Mouse (Mus musculus) myocyte (in vitro differentiated cells): ENCODE results near the gene Fam193a. TPM values are rescaled to one million over a fixed set of nuclear protein-coding genes. Genes with fewer than 3 reads are reported as not detected.

Experiments
- H3K27me3 ChIP-seq: one replicate; pipeline ENCODE4 v1.6.1; 2011; ENCODE audit not compliant: control insufficient read depth, insufficient read depth, insufficient read length
- H3K36me3 ChIP-seq: one replicate; pipeline ENCODE4 v1.6.1; 2011; ENCODE audit not compliant: control insufficient read depth, insufficient read depth
- H3K4me2 ChIP-seq: one replicate; pipeline ENCODE4 v1.6.1; 2011; ENCODE audit warnings: low read depth, control low read depth
- H3K4me3 ChIP-seq: one replicate; pipeline ENCODE4 v1.5.1; 2011; ENCODE audit warnings: mild to moderate bottlenecking, control low read depth, moderate library complexity
- H3K79me2 ChIP-seq: one replicate; pipeline ENCODE4 v1.6.1; 2011; ENCODE audit not compliant: control insufficient read depth, insufficient read depth
- H3ac ChIP-seq: one replicate; pipeline ENCODE4 v1.6.1; 2011; ENCODE audit not compliant: control insufficient read depth, insufficient read length
- CEBPB ChIP-seq: IDR thresholded peaks from 2 replicates; pipeline ENCODE4 v1.6.1; 2011; ENCODE audit warnings: mild to moderate bottlenecking, moderate library complexity; ENCODE audit not compliant: poor library complexity, insufficient read depth, severe bottlenecking
- E2F4 ChIP-seq: IDR thresholded peaks from one replicate; pipeline ENCODE4 v1.6.1; 2011; ENCODE audit warnings: mild to moderate bottlenecking, control low read depth, moderate library complexity; ENCODE audit not compliant: insufficient read depth
- MAX ChIP-seq: IDR thresholded peaks from one replicate; pipeline ENCODE4 v1.6.1; 2011; ENCODE audit warnings: low read depth, mild to moderate bottlenecking, control low read depth
- MYOD1 ChIP-seq, 3 experiments: IDR thresholded peaks; one replicate each; pipeline ENCODE4 v1.6.1; 2011; ENCODE audit warnings: control low read depth in 2 of 3, low read depth in 2 of 3, mild to moderate bottlenecking in 2 of 3, moderate library complexity in 1 of 3; ENCODE audit not compliant: insufficient read length in 2 of 3, control insufficient read depth in 1 of 3
- MYOG ChIP-seq, 3 experiments: IDR thresholded peaks; one replicate each; pipeline ENCODE4 v1.6.1; 2011; ENCODE audit warnings: control low read depth in 2 of 3, low read depth in 2 of 3, mild to moderate bottlenecking in 2 of 3; ENCODE audit not compliant: insufficient read length in 2 of 3, control insufficient read depth in 1 of 3, insufficient read depth in 1 of 3
- POLR2A ChIP-seq: IDR thresholded peaks from one replicate; pipeline ENCODE4 v1.6.1; 2011; ENCODE audit warnings: low read depth, mild to moderate bottlenecking, control low read depth, moderate library complexity; ENCODE audit not compliant: insufficient read length
- POLR2AphosphoS2 ChIP-seq: IDR thresholded peaks from one replicate; pipeline ENCODE4 v1.6.1; 2011; ENCODE audit warnings: low read depth, control low read depth; ENCODE audit not compliant: insufficient read length
- REST ChIP-seq: IDR thresholded peaks from one replicate; pipeline ENCODE4 v1.6.1; 2011; ENCODE audit warnings: mild to moderate bottlenecking, control low read depth, moderate library complexity; ENCODE audit not compliant: insufficient read depth, insufficient read length
- SRF ChIP-seq: IDR thresholded peaks from one replicate; pipeline ENCODE4 v1.6.1; 2011; ENCODE audit warnings: low read depth; ENCODE audit not compliant: control insufficient read depth, insufficient read length
- TCF12 ChIP-seq: IDR thresholded peaks from one replicate; pipeline ENCODE4 v1.6.1; 2011; ENCODE audit warnings: mild to moderate bottlenecking, control low read depth; ENCODE audit not compliant: poor library complexity, insufficient read depth, severe bottlenecking
- TCF3 ChIP-seq: IDR thresholded peaks from one replicate; pipeline ENCODE4 v1.6.1; 2011; ENCODE audit warnings: low read depth, control low read depth; ENCODE audit not compliant: insufficient read length
- USF1 ChIP-seq: IDR thresholded peaks from one replicate; pipeline ENCODE4 v1.6.1; 2011; ENCODE audit warnings: low read depth, mild to moderate bottlenecking, control low read depth, moderate library complexity
- polyA plus RNA-seq: library from polyadenylated mRNA; unstranded; fragments of >200 nt; fragmentation: generic; extraction: Trizol; gene quantifications from one replicate; pipeline ENCODE4 v1.2.1, GENCODE M21; 2012; ENCODE audit warnings: missing spikeins

The Fam193a gene
- polyA plus RNA-seq, 1 experiment: 12.7 TPM

DNA sequence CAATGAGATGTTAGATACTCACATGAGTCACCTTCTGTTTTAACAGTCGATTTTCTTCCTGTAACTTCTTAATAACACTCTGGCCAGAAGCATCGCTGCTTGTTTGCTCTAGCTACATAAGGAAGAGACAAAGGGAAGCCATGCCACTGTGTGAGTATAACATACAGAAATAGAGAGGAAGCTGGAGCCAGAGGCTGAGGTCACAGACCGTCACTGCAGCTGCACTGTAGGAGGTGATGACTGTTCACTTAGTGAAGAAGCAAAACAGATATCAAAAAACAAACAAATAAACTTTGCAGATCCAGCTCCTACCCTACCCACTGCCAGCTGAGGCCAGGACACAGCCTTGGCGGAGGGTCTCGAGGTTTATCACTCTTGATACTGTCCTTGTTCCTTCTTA lies 131.2 kb downstream of the Fam193a start:
- TF ChIP-seq MYOG (IDR thresholded peaks at IDR 0.05; ENCODE audit: control insufficient read depth in 1 of 3, insufficient read depth in 1 of 3, insufficient read length in 2 of 3, low read depth in 2 of 3) (no peak), REST (no peak), MYOD1 (IDR thresholded peaks at IDR 0.05; ENCODE audit: control insufficient read depth in 1 of 3, insufficient read length in 2 of 3, low read depth in 2 of 3) (no peak), TCF3 (no peak)
- Histone ChIP-seq H3ac (no peak overlapping the region), H3K4me3 (no peak overlapping the region), H3K36me3 (peaks cover 12% of the 10 kb centered on the region), H3K4me2 (no peak overlapping the region), H3K79me2 (no peaks in the 10 kb centered on the region), H3K27me3 (no peaks in the 10 kb centered on the region)

GRCm38 (mm10) chr5:34501588-34501987 lies 131.9 kb downstream of the Fam193a start:
- TF ChIP-seq MYOD1 (IDR thresholded peaks at IDR 0.05; ENCODE audit: control insufficient read depth in 1 of 3, insufficient read length in 2 of 3, low read depth in 2 of 3): no peak
- no peak for TF ChIP-seq MAX
- no peak for TF ChIP-seq USF1
- TF ChIP-seq REST: no peak
- TF ChIP-seq MYOG (IDR thresholded peaks at IDR 0.05; ENCODE audit: control insufficient read depth in 1 of 3, insufficient read depth in 1 of 3, insufficient read length in 2 of 3, low read depth in 2 of 3): no peak
- no peak for TF ChIP-seq TCF3
- no peak for TF ChIP-seq CEBPB
- no peak for TF ChIP-seq SRF
- no peak for TF ChIP-seq POLR2A
- no peak for TF ChIP-seq E2F4
- no peak for TF ChIP-seq POLR2AphosphoS2
- no peak for TF ChIP-seq TCF12
- Histone ChIP-seq H3K79me2 (no peaks in the 10 kb centered on the region), H3ac (no peak overlapping the region), H3K36me3 (peaks cover 7% of the 10 kb centered on the region), H3K4me2 (no peak overlapping the region), H3K27me3 (no peaks in the 10 kb centered on the region), H3K4me3 (no peak overlapping the region)

DNA sequence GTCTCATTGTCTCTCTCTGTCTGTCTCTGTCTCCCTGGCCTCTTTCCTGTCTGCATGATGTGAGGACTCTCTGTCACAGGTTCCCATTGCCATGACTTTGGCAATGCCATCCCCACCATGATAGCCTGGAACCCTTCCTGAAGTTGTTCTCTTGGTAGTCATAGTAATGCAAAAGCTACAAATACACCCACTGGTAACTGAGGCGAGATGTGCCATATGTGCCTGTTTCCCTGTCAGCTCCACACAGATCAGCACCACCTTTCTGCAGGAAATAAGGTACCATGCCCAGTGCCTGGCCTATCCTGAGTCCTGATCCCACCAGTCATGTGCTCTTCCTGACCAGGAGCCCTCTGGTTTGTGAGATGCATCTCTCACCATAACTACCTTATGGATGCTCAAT lies 132.7 kb downstream of the Fam193a start:
- TF ChIP-seq REST (no peak), MYOG (IDR thresholded peaks at IDR 0.05; ENCODE audit: control insufficient read depth in 1 of 3, insufficient read depth in 1 of 3, insufficient read length in 2 of 3, low read depth in 2 of 3) (no peak), MYOD1 (IDR thresholded peaks at IDR 0.05; ENCODE audit: control insufficient read depth in 1 of 3, insufficient read length in 2 of 3, low read depth in 2 of 3) (no peak), POLR2A (no peak), SRF (no peak), USF1 (no peak), CEBPB (no peak), MAX (no peak), TCF12 (no peak), POLR2AphosphoS2 (no peak), TCF3 (no peak), E2F4 (no peak)
- no peak overlapping the region for H3K4me2 ChIP-seq
- H3ac ChIP-seq: no peak overlapping the region

GRCm38 (mm10) chr5:34502821-34503220 lies 133.1 kb downstream of the Fam193a start:
- H3K4me2 ChIP-seq: no peak overlapping the region
- TF ChIP-seq MYOG (IDR thresholded peaks at IDR 0.05; ENCODE audit: control insufficient read depth in 1 of 3, insufficient read depth in 1 of 3, insufficient read length in 2 of 3, low read depth in 2 of 3) (no peak), E2F4 (no peak), POLR2A (no peak), TCF12 (no peak), REST (no peak), MYOD1 (IDR thresholded peaks at IDR 0.05; ENCODE audit: control insufficient read depth in 1 of 3, insufficient read length in 2 of 3, low read depth in 2 of 3) (no peak), POLR2AphosphoS2 (no peak), MAX (no peak), SRF (no peak)
- no peaks in the 10 kb centered on the region for H3K79me2 ChIP-seq
- no peaks in the 10 kb centered on the region for H3K27me3 ChIP-seq
- no peak overlapping the region for H3K4me3 ChIP-seq
- H3K36me3 ChIP-seq: peaks cover 7% of the 10 kb centered on the region
- H3ac ChIP-seq: no peak overlapping the region

More for the DNA sequence above, 132.7 kb downstream of the Fam193a start:
- Histone ChIP-seq H3K79me2 (no peaks in the 10 kb centered on the region), H3K4me3 (no peak overlapping the region), H3K27me3 (no peaks in the 10 kb centered on the region), H3K36me3 (peaks cover 7% of the 10 kb centered on the region)

DNA sequence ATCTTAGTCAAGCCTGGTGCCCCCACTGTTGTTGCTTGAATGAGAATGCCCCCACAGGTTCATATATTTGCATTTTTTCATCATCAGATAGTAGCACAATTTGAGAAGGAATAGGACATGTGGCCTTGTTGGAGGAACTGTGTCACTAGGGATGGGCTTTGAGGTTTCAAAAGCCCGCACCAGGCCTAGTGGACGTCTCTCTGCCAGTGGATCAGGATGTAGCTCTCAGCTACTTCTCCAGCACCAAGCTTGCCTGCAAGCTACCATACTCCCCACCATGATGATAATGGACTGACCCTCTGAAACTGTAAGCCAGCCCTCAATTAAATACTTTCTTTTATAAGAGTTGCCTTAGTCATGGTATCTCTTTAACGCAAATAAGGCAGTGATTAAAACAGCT lies 142.8 kb downstream of the Fam193a start:
- peak overlapping the region; percentile 93 for H3K4me2 ChIP-seq
- H3K4me3 ChIP-seq: peak overlapping the region; percentile 45
- peaks cover 7% of the 10 kb centered on the region for H3K79me2 ChIP-seq
- no peaks in the 10 kb centered on the region for H3K36me3 ChIP-seq
- H3ac ChIP-seq: no peak overlapping the region
- no peaks in the 10 kb centered on the region for H3K27me3 ChIP-seq
- TF ChIP-seq MAX (no peak), MYOG (IDR thresholded peaks at IDR 0.05; ENCODE audit: control insufficient read depth in 1 of 3, insufficient read depth in 1 of 3, insufficient read length in 2 of 3, low read depth in 2 of 3) (no peak), SRF (no peak), TCF12 (no peak), POLR2AphosphoS2 (no peak), MYOD1 (IDR thresholded peaks at IDR 0.05; ENCODE audit: control insufficient read depth in 1 of 3, insufficient read length in 2 of 3, low read depth in 2 of 3) (no peak)
